Mouse (Mus musculus) stomach, postnatal 0 days (tissue): ENCODE measurements at regions not wholly inside any gene's neighbourhood (a gene's known extent, or its start where the extent isn't known, plus 50 kb on each side); places are given as distances from the start of the nearest gene placed in this dataset.
A peak's percentile ranks its signal among the peaks of the same experiment; 100 is the strongest.

Source experiments
- ATAC-seq: fragments of 200-750 bp; cut with Nextera tagmentation; 2 replicates; pipeline ENCODE4 v1.8.0; 2017; ENCODE audit not compliant: low FRiP score, low TSS enrichment
- DNase-seq: peaks from one replicate; pipeline ENCODE4 v3.0.0-alpha.2; 2016; ENCODE audit warnings: low spot score
- H3K27ac ChIP-seq: fragments of 300-500 bp; sonication (generic); replicated peaks from 2 replicates; pipeline ENCODE4 v1.5.1; 2014; ENCODE audit warnings: mild to moderate bottlenecking, control low read depth
- H3K27me3 ChIP-seq: fragments of 300-500 bp; sonication (generic); 2 replicates; pipeline ENCODE4 v1.6.1; 2014; ENCODE audit warnings: low read length; ENCODE audit not compliant: control insufficient read depth, insufficient read depth
- H3K36me3 ChIP-seq: fragments of 300-500 bp; sonication (generic); 2 replicates; pipeline ENCODE4 v1.6.1; 2014; ENCODE audit warnings: low read length, mixed read lengths; ENCODE audit not compliant: control insufficient read depth, insufficient read depth
- H3K4me1 ChIP-seq: fragments of 300-500 bp; sonication (generic); replicated peaks from 2 replicates; pipeline ENCODE4 v1.6.1; 2014; ENCODE audit warnings: antibody characterized with exemption; ENCODE audit not compliant: control insufficient read depth, insufficient read depth
- H3K4me2 ChIP-seq: fragments of 300-500 bp; sonication (generic); replicated peaks from 2 replicates; pipeline ENCODE4 v1.6.1; 2014; ENCODE audit warnings: low read depth, mild to moderate bottlenecking, control low read depth, moderate library complexity
- H3K4me3 ChIP-seq: fragments of 300-500 bp; sonication (generic); 2 replicates; pipeline ENCODE4 v1.5.1; 2014; ENCODE audit warnings: low read depth, low read length, control low read depth
- H3K9ac ChIP-seq: fragments of 300-500 bp; sonication (generic); 2 replicates; pipeline ENCODE4 v1.6.1; 2014; ENCODE audit warnings: mild to moderate bottlenecking, low read length, control low read depth, mixed read lengths
- H3K9me3 ChIP-seq: fragments of 300-500 bp; sonication (generic); 2 replicates; pipeline ENCODE4 v1.6.1; 2016; ENCODE audit warnings: low read length; ENCODE audit not compliant: control insufficient read depth
- CTCF ChIP-seq: IDR thresholded peaks from 2 replicates; pipeline ENCODE4 v1.5.1; 2016; ENCODE audit warnings: antibody characterized with exemption, low read depth, mild to moderate bottlenecking, moderate library complexity
- EP300 ChIP-seq: optimal IDR thresholded peaks from 2 replicates; pipeline ENCODE3; 2016; ENCODE audit warnings: antibody characterized with exemption
- WGBS: fragments of 180-500 bp; shearing (Covaris S2); extraction: QIAGEN DNeasy Blood & Tissue Kit; methylation state at CpG from one replicate; pipeline ENCODE4 v1.1.7; 2014; 5-methylcytosine and 5-hydroxymethylcytosine counted together

DNA sequence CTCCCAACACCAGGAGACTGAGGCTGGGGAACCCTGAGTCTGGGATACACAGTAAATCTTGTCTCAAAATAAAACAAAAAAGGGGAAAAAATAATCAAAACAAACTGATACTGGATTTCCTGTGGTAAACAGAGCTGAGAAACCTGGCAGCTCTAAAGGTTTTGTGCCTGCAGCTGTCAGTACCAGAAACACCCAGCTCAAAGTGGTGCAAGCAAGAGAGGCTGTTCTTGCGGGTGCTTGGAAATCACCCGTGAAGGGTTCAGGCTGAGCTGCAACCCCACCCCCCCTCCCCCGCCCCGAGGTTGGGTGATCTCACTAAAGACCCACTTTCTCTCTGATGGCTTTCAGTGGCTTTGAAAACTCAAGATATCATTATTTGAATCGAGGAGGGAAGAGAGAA lies 90.1 kb upstream of the Sall1 start:
- Histone ChIP-seq H3K9ac (no peak overlapping the region), H3K36me3 (no peaks in the 10 kb centered on the region), H3K4me1 (no peaks in the 10 kb centered on the region), H3K27ac (no peak overlapping the region), H3K9me3 (no peaks in the 10 kb centered on the region), H3K4me2 (0 out of 2 replicates have a peak overlapping the region, but pooled peaks have one; percentile 5), H3K4me3 (no peak overlapping the region), H3K27me3 (no peaks in the 10 kb centered on the region)
- DNase-seq = no peak
- 30% methylated on average over 5 of the region's 5 CpGs for WGBS
- ATAC-seq = no peak
- TF ChIP-seq CTCF (no peak), EP300 (no peak)

DNA sequence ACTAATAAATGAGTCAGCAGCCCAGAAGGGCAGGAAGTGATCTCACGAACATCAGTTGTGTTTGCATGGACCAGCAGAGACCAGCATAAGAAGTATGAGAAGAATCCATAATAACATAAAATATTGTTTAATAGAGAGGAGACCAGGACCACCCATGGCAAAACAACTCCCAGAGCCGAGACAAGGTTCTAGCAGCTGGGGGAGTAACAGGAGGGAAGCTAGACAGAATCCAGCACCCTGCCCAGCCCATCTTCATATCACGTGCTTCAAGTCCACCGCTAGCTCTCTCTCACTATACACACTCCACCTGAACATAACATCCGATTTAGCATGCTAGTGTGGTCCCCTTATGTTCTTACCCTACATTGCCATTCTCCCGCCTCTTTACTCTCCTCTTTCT lies 77.1 kb upstream of the Sall1 start:
- WGBS = 68% methylated on average over 6 of the region's 6 CpGs
- H3K9ac ChIP-seq = no peak overlapping the region
- H3K36me3 ChIP-seq = no peaks in the 10 kb centered on the region
- DNase-seq = no peak
- H3K27me3 ChIP-seq = no peaks in the 10 kb centered on the region
- no peaks in the 10 kb centered on the region for H3K4me1 ChIP-seq
- no peak overlapping the region for H3K4me3 ChIP-seq
- TF ChIP-seq EP300 (no peak), CTCF (no peak)
- no peaks in the 10 kb centered on the region for H3K9me3 ChIP-seq
- no peak overlapping the region for H3K27ac ChIP-seq
- no peak overlapping the region for H3K4me2 ChIP-seq
- ATAC-seq = no peak

DNA sequence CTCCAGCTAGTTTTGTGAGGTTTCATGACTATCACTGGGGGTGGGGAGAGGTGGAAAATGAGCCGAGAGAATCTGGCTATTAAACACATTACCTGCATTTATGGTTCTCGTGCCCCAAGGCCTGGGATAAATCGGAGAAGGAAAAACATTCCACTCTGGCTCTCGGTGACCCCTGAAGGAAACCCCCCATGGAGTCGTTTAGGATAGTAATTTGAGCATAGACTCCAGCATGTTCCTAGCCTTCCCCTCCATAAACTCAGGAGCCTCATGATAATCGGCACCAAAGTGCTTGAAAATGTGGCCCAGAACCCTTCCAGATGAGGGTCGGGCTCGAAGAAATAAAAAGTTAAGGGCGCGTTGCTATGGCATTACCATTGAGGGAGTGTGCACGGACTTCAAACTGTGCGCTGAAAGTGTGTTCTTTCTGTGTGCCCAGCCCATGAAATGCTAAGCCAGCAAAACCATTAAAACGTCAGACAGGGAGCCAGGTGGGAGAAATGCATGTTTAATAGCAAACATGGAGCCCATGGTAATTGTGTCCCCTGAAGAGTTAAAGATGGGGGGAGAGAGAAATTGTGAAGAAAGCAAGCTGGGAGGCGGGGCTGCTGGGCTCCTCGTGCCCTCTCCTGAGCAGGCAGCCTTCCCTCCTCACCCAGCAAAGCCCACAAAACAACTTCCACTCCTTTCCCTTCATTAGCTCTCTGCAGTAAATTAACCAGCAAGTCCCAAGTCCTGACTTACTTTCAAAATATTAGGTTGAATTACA lies 64.1 kb upstream of the Sall1 start:
- H3K36me3 ChIP-seq = no peaks in the 10 kb centered on the region
- no peak overlapping the region for H3K4me3 ChIP-seq
- ATAC-seq = no peak
- H3K9ac ChIP-seq = no peak overlapping the region
- no peak for DNase-seq
- 67% methylated on average over 15 of the region's 15 CpGs for WGBS
- no peaks in the 10 kb centered on the region for H3K9me3 ChIP-seq
- H3K27ac ChIP-seq = no peak overlapping the region
- no peaks in the 10 kb centered on the region for H3K27me3 ChIP-seq
- H3K4me2 ChIP-seq = no peak overlapping the region
- no peaks in the 10 kb centered on the region for H3K4me1 ChIP-seq
- TF ChIP-seq CTCF (no peak), EP300 (no peak)

DNA sequence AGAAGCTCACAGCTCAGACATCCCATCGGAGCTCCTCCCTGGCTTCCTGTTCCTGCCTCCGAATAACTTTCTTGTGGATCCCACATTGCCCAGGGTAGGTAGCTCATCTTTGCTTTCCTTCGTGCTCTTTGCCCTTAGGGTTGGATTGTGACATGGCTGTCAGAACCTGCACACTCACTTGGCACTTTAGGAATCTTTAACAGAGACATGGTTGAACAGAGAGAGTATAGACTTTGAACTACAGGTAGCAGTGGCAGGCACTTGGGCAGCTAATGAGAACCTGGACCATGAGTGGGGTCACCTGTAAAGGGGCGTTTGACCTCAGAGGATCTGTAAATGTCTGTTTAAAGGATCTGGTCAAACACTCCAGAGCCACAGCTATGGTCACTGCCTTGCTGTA lies 62.4 kb upstream of the Sall1 start:
- Histone ChIP-seq H3K4me3 (no peak overlapping the region), H3K36me3 (no peaks in the 10 kb centered on the region), H3K9me3 (no peaks in the 10 kb centered on the region), H3K27ac (no peak overlapping the region), H3K4me1 (no peaks in the 10 kb centered on the region), H3K9ac (no peak overlapping the region), H3K4me2 (no peak overlapping the region), H3K27me3 (no peaks in the 10 kb centered on the region)
- WGBS = 85% methylated on average over 4 of the region's 4 CpGs
- DNase-seq = no peak
- TF ChIP-seq EP300 (no peak), CTCF (no peak)
- ATAC-seq = no peak

DNA sequence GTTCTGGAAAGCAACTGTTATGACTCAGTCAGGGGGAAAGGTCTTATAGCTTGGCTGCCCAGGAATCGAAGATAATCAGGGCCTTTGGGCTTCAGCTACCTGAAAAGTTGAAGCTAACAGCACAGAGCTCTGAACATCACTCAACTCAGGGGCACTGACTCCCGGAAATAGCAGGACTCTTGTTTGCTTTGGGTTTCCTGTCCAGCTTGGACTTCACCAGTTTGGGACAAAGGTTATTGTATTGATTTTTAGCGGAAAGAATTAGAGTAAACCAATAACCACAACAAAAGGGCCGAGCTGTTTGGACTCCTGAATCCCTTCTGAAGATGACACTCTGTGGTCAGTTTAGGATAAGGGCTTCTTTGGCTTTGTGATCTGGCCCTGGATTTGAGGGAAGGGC lies 53.4 kb upstream of the Sall1 start:
- Histone ChIP-seq H3K4me1 (no peaks in the 10 kb centered on the region), H3K27me3 (no peaks in the 10 kb centered on the region), H3K4me3 (no peak overlapping the region), H3K9ac (no peak overlapping the region), H3K36me3 (no peaks in the 10 kb centered on the region), H3K4me2 (no peak overlapping the region), H3K27ac (no peak overlapping the region), H3K9me3 (no peaks in the 10 kb centered on the region)
- no peak for TF ChIP-seq CTCF
- no peak for TF ChIP-seq EP300
- DNase-seq (no peak), ATAC-seq (no peak)
- WGBS = 67% methylated on average over 4 of the region's 4 CpGs
